8 mouse cellular contexts compared by ENCODE assay signal in the genomic region with DNA sequence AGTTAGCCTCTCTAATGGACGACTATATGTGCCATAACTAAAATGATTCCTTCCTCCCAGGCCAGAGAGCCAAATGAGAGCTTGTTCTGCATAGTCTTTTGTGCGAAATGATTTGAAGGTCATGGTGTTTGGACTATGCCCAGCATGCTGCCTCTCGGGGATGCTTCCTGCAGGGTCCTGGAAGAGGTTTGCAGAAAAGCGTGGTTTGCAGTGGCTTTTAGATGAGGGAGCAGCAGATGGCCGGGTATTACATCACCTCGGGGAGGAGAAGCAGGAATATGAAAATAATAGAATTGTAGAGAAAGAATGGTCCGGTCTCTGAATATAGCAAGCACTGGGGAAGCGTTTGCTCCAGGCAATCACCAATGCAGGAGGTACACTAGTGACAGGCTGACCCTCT. TPM values are rescaled to one million over a fixed set of nuclear protein-coding genes. Genes with fewer than 3 reads are reported as not detected.
DNase-seq lines count a peak whose midpoint lies in the region.

No protein-coding gene starts in this region.

- intact Hi-C loops in heart, postnatal 25 days (cut with DNase I), result no loop called here
- intact Hi-C loops in heart, postnatal 36 days (cut with DNase I), result no loop called here
- intact Hi-C loops in left cerebral cortex, postnatal 36 days (cut with DNase I), result no loop called here

- DNase-seq in heart, adult 8-10 months (ENCODE audit: low spot score), result peak; percentile 33
- no peak for DNase-seq in heart, postnatal 25 days (ENCODE audit: low spot score)
- DNase-seq in cerebellum, adult 18-20 months, result peak; percentile 90 to 97
- DNase-seq in heart, postnatal 36 days, result peak; percentile 18 to 24
- DNase-seq in left cerebral cortex, postnatal 36 days (ENCODE audit: low spot score in 2 of 2), result peak; percentile 15
- DNase-seq in urinary bladder, adult 2 months (ENCODE audit: low spot score), result no peak
- DNase-seq in lung, postnatal 4 days, result no peak
- no peak for DNase-seq in natural killer cell, adult 2 months (ENCODE audit: low spot score in 2 of 2)

RNA-seq across cellular contexts. Expression of a gene that starts 11.0 kb away (rescaled TPM):
- total RNA-seq in heart, adult 8-10 months (2022), result 10 to 100 TPM; 28.8 to 35.6 (median 30.2) TPM
- 10 to 100 TPM; 35.9 to 41.0 TPM for total RNA-seq in heart, postnatal 25 days (2021)
- 10 to 100 TPM; 39.2 to 39.5 TPM for total RNA-seq in heart, postnatal 36 days (2021)
- 10 to 100 TPM; 58.7 to 88.1 TPM for total RNA-seq in left cerebral cortex, postnatal 36 days (2021)
- polyA plus RNA-seq in urinary bladder, adult 2 months (2012; rRNA removed), result 41.9 and 46.2 TPM in 2 replicates

Comparison
In these comparisons a context has a peak if more than half of its experiments do, and no peak if none do; other contexts are left out.
1. DNase-seq: peak in heart, adult 8-10 months (single experiment), cerebellum, adult 18-20 months (2 of 2), heart, postnatal 36 days (2 of 2) and left cerebral cortex, postnatal 36 days (2 of 2); none in heart, postnatal 25 days (single experiment), urinary bladder, adult 2 months (single experiment), lung, postnatal 4 days (0 of 2) and natural killer cell, adult 2 months (0 of 2).